Mouse (Mus musculus): Measurements from ENCODE around the gene Helz2.

- TF ChIP-seq CTCF (IDR thresholded peaks at IDR 0.05; ENCODE audit: control insufficient read depth, insufficient read depth, low read length) (peak; percentile 31; the same call in 1 of the 2 replicates), POLR2A (IDR thresholded peaks at IDR 0.05; ENCODE audit: borderline replicate concordance, control insufficient read depth, low read depth, low read length) (peak; percentile 65; the same call in 1 of the 2 replicates)
Measured at GRCm38 (mm10) chr2:181187121-181188000, 54.5 kb downstream of the Helz2 start, which contains the start of gene Ppdpf.

Measured in bone marrow, adult 2 months (tissue).